Mouse (Mus musculus) MEL (cell line): ENCODE data around the gene Cmpk1. TPM values are rescaled to one million over a fixed set of nuclear protein-coding genes. Genes with fewer than 3 reads are reported as not detected.

Experiments used
- DNase-seq: peaks from one replicate; pipeline ENCODE4 v3.0.0; 2011; ENCODE audit warnings: low read depth, low spot score
- H3K27ac ChIP-seq: 2 replicates; pipeline ENCODE4 v1.5.1; 2012; ENCODE audit warnings: low read depth, mild to moderate bottlenecking, control low read depth, low read length, moderate library complexity; ENCODE audit not compliant: control insufficient read depth
- H3K27me3 ChIP-seq, 2 experiments: fragments of 150-350 bp in 1 of 2; sonication (generic) in 1 of 2; 2 replicates each; pipeline ENCODE4 v1.6.1; 2012; ENCODE audit warnings: low read length in 2 of 2, mild to moderate bottlenecking in 2 of 2, improper control_type of control experiment in 1 of 2, moderate library complexity in 1 of 2; ENCODE audit not compliant: insufficient read depth in 2 of 2, control insufficient read depth in 1 of 2
- H3K36me3 ChIP-seq, 2 experiments: 2 replicates each; pipeline ENCODE4 v1.6.1; 2012 to 2014; ENCODE audit warnings: low read length in 2 of 2, improper control_type of control experiment in 1 of 2, inconsistent platforms in 1 of 2, mild to moderate bottlenecking in 1 of 2; ENCODE audit not compliant: insufficient read depth in 2 of 2, control insufficient read depth in 1 of 2
- H3K4me1 ChIP-seq, 2 experiments: fragments of 150-350 bp in 1 of 2; sonication (generic) in 1 of 2; 2 replicates each; pipeline ENCODE4 v1.6.1; 2012; ENCODE audit warnings: low read length in 2 of 2, improper control_type of control experiment in 1 of 2, mild to moderate bottlenecking in 1 of 2; ENCODE audit not compliant: insufficient read depth in 2 of 2, control insufficient read depth in 1 of 2
- H3K4me3 ChIP-seq, 2 experiments: fragments of 150-350 bp in 1 of 2; sonication (generic) in 1 of 2; 2 replicates each; pipeline ENCODE4 v1.5.1; 2012; ENCODE audit warnings: low read depth in 2 of 2, low read length in 2 of 2, mild to moderate bottlenecking in 2 of 2, moderate library complexity in 2 of 2, control low read depth in 1 of 2, improper control_type of control experiment in 1 of 2; ENCODE audit not compliant: control insufficient read depth in 1 of 2, insufficient read depth in 1 of 2
- H3K79me2 ChIP-seq: 2 replicates; pipeline ENCODE4 v1.6.1; 2012; ENCODE audit warnings: mild to moderate bottlenecking, low read length, moderate library complexity; ENCODE audit not compliant: control insufficient read depth, poor library complexity, insufficient read depth
- H3K9ac ChIP-seq: 2 replicates; pipeline ENCODE4 v1.6.1; 2012; ENCODE audit warnings: low read depth, mild to moderate bottlenecking, control low read depth, low read length, moderate library complexity; ENCODE audit not compliant: control insufficient read depth, poor library complexity, severe bottlenecking
- H3K9me3 ChIP-seq: fragments of 150-350 bp; sonication (generic); replicated peaks from 2 replicates; pipeline ENCODE4 v1.6.1; 2012; ENCODE audit warnings: mild to moderate bottlenecking, low read length, improper control_type of control experiment, moderate library complexity; ENCODE audit not compliant: insufficient read depth
- CHD1 ChIP-seq: IDR thresholded peaks from 2 replicates; pipeline ENCODE4 v1.6.1; 2012; ENCODE audit warnings: low read depth, mild to moderate bottlenecking, inconsistent platforms, low read length, improper control_type of control experiment
- CHD2 ChIP-seq: IDR thresholded peaks from 2 replicates; pipeline ENCODE4 v1.6.1; 2011; ENCODE audit warnings: low read length, improper control_type of control experiment
- CTCF ChIP-seq, 3 experiments: IDR thresholded peaks in 2 of 3; conservative IDR thresholded peaks in 1 of 3; 2 replicates each; pipeline ENCODE4 v1.5.1; 2011 to 2012; ENCODE audit warnings: low read length in 3 of 3, low read depth in 2 of 3, mild to moderate bottlenecking in 2 of 3, improper control_type of control experiment in 1 of 3, inconsistent platforms in 1 of 3, mixed read lengths in 1 of 3, moderate library complexity in 1 of 3; ENCODE audit not compliant: control insufficient read depth in 1 of 3, insufficient read depth in 1 of 3, poor library complexity in 1 of 3, severe bottlenecking in 1 of 3
- EP300 ChIP-seq, 2 experiments: IDR thresholded peaks; 2 replicates each; pipeline ENCODE4 v1.6.1; 2011; ENCODE audit warnings: improper control_type of control experiment in 2 of 2, low read length in 2 of 2, low read depth in 1 of 2, mild to moderate bottlenecking in 1 of 2
- ETS1 ChIP-seq: IDR thresholded peaks from 2 replicates; pipeline ENCODE4 v1.6.1; 2012; ENCODE audit warnings: low read depth, mild to moderate bottlenecking, inconsistent platforms, low read length, improper control_type of control experiment, moderate library complexity
- GABPA ChIP-seq: IDR thresholded peaks from 2 replicates; pipeline ENCODE4 v1.6.1; 2012; ENCODE audit warnings: low read depth, mild to moderate bottlenecking, inconsistent platforms, low read length, improper control_type of control experiment, moderate library complexity
- GATA1 ChIP-seq: IDR thresholded peaks from 2 replicates; pipeline ENCODE4 v1.6.1; 2011; ENCODE audit warnings: low read depth, low read length, improper control_type of control experiment
- HCFC1 ChIP-seq: IDR thresholded peaks from 2 replicates; pipeline ENCODE4 v1.6.1; 2012; ENCODE audit warnings: low read depth, mild to moderate bottlenecking, inconsistent platforms, low read length, improper control_type of control experiment, moderate library complexity
- KAT2A ChIP-seq: conservative IDR thresholded peaks from 2 replicates; pipeline ENCODE4 v1.6.1; 2012; ENCODE audit warnings: low read depth, low read length, improper control_type of control experiment, inconsistent platforms
- MAZ ChIP-seq: IDR thresholded peaks from 2 replicates; pipeline ENCODE4 v1.6.1; 2012; ENCODE audit warnings: low read depth, mild to moderate bottlenecking, inconsistent platforms, low read length, improper control_type of control experiment
- MXI1 ChIP-seq: IDR thresholded peaks from 2 replicates; pipeline ENCODE4 v1.6.1; 2011; ENCODE audit warnings: mild to moderate bottlenecking, low read depth, low read length, improper control_type of control experiment
- MYB ChIP-seq: IDR thresholded peaks from 2 replicates; pipeline ENCODE4 v1.6.1; 2011; ENCODE audit warnings: mild to moderate bottlenecking, low read depth, low read length, improper control_type of control experiment
- MYC ChIP-seq: IDR thresholded peaks from 2 replicates; pipeline ENCODE4 v1.6.1; 2011; ENCODE audit warnings: low read depth, mild to moderate bottlenecking, low read length, improper control_type of control experiment, moderate library complexity
- NELFE ChIP-seq: IDR thresholded peaks from 2 replicates; pipeline ENCODE4 v1.6.1; 2011; ENCODE audit warnings: low read depth, low read length, improper control_type of control experiment
- POLR2AphosphoS2 ChIP-seq: IDR thresholded peaks from 2 replicates; pipeline ENCODE4 v1.6.1; 2011; ENCODE audit warnings: low read length, improper control_type of control experiment
- POLR2AphosphoS5 ChIP-seq: IDR thresholded peaks from 2 replicates; pipeline ENCODE4 v1.6.1; 2012; ENCODE audit warnings: low read depth, borderline replicate concordance, mild to moderate bottlenecking, inconsistent platforms, low read length, moderate library complexity, mixed read lengths
- RCOR1 ChIP-seq: IDR thresholded peaks from 2 replicates; pipeline ENCODE4 v1.6.1; 2012; ENCODE audit warnings: low read depth, mild to moderate bottlenecking, inconsistent platforms, low read length, improper control_type of control experiment
- SIN3A ChIP-seq: IDR thresholded peaks from 2 replicates; pipeline ENCODE4 v1.6.1; 2012; ENCODE audit warnings: low read length, improper control_type of control experiment, inconsistent platforms
- SMC3 ChIP-seq: IDR thresholded peaks from 2 replicates; pipeline ENCODE4 v1.6.1; 2011; ENCODE audit warnings: low read depth, low read length, improper control_type of control experiment
- USF2 ChIP-seq, 2 experiments: IDR thresholded peaks; 2 replicates each; pipeline ENCODE4 v1.6.1; 2011 to 2012; ENCODE audit warnings: improper control_type of control experiment in 2 of 2, low read length in 2 of 2, borderline replicate concordance in 1 of 2, inconsistent platforms in 1 of 2, low read depth in 1 of 2, mild to moderate bottlenecking in 1 of 2; ENCODE audit not compliant: insufficient read depth in 1 of 2
- ZC3H11A ChIP-seq: IDR thresholded peaks from 2 replicates; pipeline ENCODE4 v1.6.1; 2012; ENCODE audit warnings: low read depth, mild to moderate bottlenecking, inconsistent platforms, low read length, improper control_type of control experiment
- polyA plus RNA-seq, 2 experiments: library from polyadenylated mRNA; stranded (reverse) in 1 of 2; unstranded in 1 of 2; fragments of >175 nt in 1 of 2; fragments of >200 nt in 1 of 2; gene quantifications; 2 replicates each; pipeline versions ENCODE4 v1.2.1 to v1.2.4; 2012; ENCODE audit warnings: low replicate concordance in 2 of 2, low read depth in 1 of 2; ENCODE audit not compliant: insufficient read length in 2 of 2, insufficient read depth in 1 of 2, missing spikeins in 1 of 2
- total RNA-seq: library from RNA; depleted of rRNA; stranded (reverse); fragments of 300-350 nt; gene quantifications from 2 replicates; pipeline ENCODE4 v1.2.3, GENCODE M21; 2012

Gene Cmpk1
- total and polyA plus RNA-seq, 3 experiments = 33.4 to 33.7 TPM; not detected in 1

DNA sequence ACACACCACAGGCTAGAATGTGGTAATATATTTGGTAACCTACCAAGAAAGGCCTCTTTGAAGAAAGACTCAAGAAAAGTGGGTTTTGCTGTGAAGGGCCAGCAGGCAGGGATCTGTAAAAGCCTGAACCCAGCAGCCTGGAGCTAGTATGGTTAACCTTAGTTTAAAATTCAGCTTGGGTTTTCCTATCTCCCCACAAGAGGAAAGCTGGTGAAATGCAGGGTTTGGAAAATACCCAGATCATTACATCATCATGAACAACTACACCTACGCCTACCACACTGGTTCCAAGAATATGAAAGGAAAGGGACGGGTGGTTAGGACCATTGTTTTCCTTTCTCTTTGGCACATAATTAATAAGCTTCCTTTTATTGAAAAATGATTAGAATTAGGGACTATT, 28.8 kb downstream of the Cmpk1 start:
- Histone ChIP-seq H3K4me1 (no peaks in the 10 kb centered on the region), H3K27ac (no peak overlapping the region), H3K79me2 (no peaks in the 10 kb centered on the region), H3K9me3 (no peaks in the 10 kb centered on the region), H3K9ac (no peak overlapping the region), H3K27me3 (no peaks in the 10 kb centered on the region), H3K4me3 (no peak overlapping the region), H3K36me3 (peaks cover 2 to 7% of the 10 kb centered on the region in 2 experiments; a peak in 1 of 4 replicates)
- TF ChIP-seq CHD2 = no peak
- no peak for TF ChIP-seq EP300 (IDR thresholded peaks at IDR 0.05; ENCODE audit: low read depth in 1 of 2, low read length in 2 of 2)
- TF ChIP-seq MXI1 = no peak
- no peak for TF ChIP-seq MAZ
- TF ChIP-seq ETS1 = no peak
- no peak for TF ChIP-seq SIN3A
- TF ChIP-seq ZC3H11A = no peak
- no peak for TF ChIP-seq MYC
- TF ChIP-seq NELFE = no peak
- no peak for TF ChIP-seq USF2 (IDR thresholded peaks at IDR 0.05; ENCODE audit: borderline replicate concordance in 1 of 2, insufficient read depth in 1 of 2, low read depth in 1 of 2, low read length in 2 of 2)
- no peak for TF ChIP-seq RCOR1
- no peak for TF ChIP-seq POLR2AphosphoS5
- TF ChIP-seq HCFC1 = no peak
- DNase-seq = no peak

DNA sequence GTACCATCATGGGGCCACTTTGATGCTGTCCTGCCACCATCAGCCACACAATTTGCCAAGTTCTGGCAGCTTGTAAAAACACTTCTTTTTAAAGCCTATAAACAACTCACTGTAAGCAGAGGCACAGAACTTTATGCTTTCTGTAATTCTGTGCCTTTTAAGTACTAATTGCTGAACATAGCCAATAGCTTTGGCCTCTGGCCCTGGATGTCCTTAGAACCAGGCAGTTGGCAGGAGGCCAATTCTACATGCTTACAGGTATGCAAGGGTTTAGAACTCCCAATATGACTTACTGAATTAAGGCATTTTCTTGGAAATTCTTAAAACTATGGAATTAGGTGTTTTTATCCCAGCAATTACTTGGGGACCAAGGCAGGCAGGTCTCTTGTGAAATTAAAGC, 29.6 kb downstream of the Cmpk1 start:
- TF ChIP-seq GABPA (no peak), MYB (no peak), POLR2AphosphoS2 (no peak), GATA1 (no peak), KAT2A (no peak), SMC3 (no peak), CHD1 (no peak), NELFE (no peak), SIN3A (no peak), CTCF (IDR thresholded peaks at IDR 0.05 in 2 of 3, conservative IDR thresholded peaks at IDR 0.05 in 1 of 3; ENCODE audit: control insufficient read depth in 1 of 3, insufficient read depth in 1 of 3, low read depth in 2 of 3, low read length in 3 of 3, poor library complexity in 1 of 3, severe bottlenecking in 1 of 3) (no peak), POLR2AphosphoS5 (no peak)
- no peak overlapping the region for H3K4me3 ChIP-seq
- H3K9ac ChIP-seq = no peak overlapping the region
- H3K9me3 ChIP-seq = no peaks in the 10 kb centered on the region
- H3K36me3 ChIP-seq = 0 out of 4 replicates have a peak, but pooled peaks cover 2 to 3% of the 10 kb centered on the region in 2 experiments
- no peaks in the 10 kb centered on the region for H3K27me3 ChIP-seq
- H3K4me1 ChIP-seq = no peaks in the 10 kb centered on the region
- no peak overlapping the region for H3K27ac ChIP-seq
- H3K79me2 ChIP-seq = no peaks in the 10 kb centered on the region
- DNase-seq = no peak
